Mouse (Mus musculus): Measurements from ENCODE around the gene Chadl.
"Not testable (repeated sequence)": the region's sequence is repeated elsewhere in the genome, so short reads cannot be mapped to it uniquely, and the experiment has no call there.

Chadl gene

DNA sequence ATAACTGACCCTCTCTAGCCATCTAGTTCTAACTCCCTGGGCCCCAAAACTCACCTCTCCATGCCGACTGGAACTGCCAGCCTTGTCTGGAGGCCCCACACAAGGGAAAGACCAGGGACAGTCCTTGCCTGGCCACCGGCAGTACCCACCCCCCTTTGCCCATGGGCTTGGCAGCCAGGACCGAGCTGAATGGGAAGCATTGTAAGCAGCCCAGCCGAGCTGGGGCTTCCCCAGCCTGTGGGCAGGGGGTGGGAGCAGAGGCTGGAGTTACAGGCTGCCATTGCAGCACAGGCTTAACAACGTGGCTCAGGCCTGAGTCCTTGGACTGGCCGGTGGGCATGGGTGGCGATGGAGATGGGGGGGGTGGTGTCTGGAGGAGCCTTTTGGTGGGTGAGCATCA is at the start of gene Chadl:
Gene Chadl, minus strand, starts transcription at position 113 of the 400 bp plus-strand sequence.
- DNase-seq (ENCODE audit: extremely low spot score) = no peak

DNA sequence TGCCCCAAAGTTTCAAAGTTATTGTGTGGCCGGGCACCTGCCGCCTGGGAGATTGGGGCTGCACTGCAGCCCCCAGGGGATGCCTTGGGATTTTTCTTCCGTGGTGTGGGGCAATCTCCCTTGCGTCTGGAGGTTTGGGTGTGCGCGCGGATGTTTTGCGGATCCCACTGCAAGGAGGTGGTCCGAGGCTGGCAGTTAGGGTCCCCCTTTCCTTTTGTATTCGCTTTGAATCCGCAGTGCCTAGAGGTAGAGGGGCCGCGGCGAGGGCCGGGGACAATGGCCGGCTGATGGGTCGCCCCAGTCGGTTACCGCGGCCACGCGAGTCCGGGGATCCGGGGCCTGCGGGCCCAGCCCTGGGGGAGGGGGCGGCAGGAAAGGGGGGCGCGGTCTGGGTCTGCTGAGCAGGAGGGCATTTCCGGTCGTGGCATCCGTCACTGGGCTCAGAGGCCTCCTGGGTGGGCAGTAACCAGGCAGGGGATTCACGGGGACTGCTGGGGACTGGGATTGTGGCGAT is 48.6 kb upstream of the Chadl start:
- DNase-seq (ENCODE audit: extremely low spot score) = peak; percentile 82

DNA sequence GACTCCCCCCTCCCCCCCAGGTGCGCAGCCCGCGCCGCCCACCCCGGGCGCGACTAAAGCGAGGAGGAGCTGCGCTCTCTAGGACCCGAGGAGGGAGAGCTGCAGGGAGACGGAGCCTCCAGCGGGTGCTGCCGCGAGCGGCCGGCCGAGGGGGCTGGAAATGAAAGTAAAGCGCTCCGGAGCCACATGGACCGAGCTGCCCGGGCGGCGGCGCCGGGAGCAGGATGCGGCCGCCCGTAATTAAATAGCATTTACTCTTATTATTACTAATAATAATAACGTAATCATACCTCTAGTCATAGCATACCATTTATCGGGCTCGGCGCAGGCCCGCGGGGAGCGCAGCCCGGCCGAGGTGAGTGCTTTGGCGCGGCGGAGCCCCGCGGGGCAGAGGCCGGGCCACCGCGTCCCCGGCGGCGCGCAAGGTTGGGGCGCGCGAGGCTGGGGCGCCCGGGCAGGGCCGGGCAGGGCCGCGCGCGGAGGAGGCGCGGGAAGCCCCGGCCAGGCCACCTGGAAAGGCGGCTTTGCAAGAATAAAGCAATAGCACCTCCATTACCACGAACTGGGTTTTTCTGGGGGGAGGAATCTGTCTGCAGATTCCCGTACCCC is 48.0 kb upstream of the Chadl start, which contains the start of the genes Zc3h7b and Rangap1:
Gene Zc3h7b, plus strand, starts transcription at position 66 of the 609 bp plus-strand sequence.
Gene Rangap1, minus strand, starts transcription at position 539 of the 609 bp plus-strand sequence.
- DNase-seq (ENCODE audit: extremely low spot score) = peak; percentile 79

DNA sequence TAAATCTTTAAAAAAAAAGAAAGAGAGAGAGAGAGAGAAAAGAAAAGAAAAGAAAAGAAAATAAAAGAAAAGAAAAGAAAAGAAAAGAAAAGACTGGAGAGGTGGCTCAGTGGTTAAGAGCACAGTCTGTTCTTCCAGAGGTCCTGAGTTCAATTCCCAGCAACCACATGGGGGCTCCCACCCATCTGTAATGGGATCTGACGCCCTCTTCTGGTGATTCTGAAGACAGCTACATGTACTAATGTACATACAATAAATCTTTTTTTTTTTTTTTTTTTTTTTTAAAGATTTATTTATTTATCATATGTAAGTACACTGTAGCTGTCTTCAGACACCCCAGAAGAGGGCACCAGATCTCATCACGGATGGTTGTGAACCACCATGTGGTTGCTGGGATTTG is 45.3 kb upstream of the Chadl start:
- DNase-seq (ENCODE audit: extremely low spot score) = not testable (repeated sequence)

DNA sequence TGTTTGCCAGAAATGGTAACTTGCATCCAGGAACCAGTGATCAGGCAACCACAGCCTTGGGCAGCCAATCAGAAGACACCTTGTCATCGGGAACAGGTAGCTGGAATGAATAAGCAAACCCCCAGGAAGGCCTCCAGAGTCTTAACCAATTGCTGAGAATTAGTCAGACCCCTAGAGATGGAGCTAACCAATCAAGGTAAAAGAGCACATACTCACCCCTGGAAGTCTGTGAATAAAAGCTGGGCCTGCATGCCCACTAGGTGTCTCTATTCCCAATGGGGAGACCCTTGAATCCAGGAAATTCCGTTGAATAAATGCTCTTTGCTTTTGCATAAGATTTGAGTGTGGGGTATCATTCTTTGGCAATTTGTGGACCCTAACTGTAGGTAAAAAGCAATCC is 42.8 kb upstream of the Chadl start:
- no peak for DNase-seq (ENCODE audit: extremely low spot score)

DNA sequence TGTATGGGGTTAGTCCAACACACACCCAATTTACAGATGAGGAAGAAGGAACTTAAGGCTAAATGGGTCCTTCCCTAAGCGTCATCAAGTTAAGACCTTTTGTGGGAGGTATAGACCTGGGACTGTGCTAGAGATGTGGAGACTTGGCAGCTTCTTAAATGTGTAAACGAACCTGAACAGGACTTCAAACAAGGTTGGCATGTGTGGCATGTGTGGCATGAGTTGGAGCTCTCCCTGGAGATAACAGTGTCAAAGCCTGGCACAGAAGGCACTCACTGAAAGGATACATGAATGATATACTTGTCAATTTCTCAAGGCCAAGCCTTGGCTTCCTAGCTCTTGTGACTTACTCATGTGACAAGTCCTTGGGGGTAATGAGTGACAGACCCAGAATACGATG is 42.2 kb upstream of the Chadl start:
- DNase-seq (ENCODE audit: extremely low spot score) = no peak

DNA sequence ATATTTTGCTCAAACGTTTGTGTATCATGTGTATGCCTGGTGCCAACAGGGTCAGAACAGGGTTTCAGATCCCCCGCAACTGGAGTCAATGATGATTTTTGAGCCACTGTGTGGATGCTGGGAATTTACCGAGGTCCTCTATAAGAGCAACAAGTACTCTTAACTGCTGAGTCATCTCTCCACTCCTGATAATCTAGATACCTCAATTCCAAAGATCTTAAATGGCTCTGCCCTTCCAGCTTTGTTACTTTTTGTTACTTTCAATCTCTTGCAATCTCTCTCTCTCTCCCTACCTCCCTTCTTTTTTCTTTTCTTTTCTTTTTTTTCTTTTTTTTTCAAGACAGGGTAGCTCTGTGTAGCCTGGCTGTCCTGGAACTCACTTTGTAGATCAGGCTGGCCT is 38.0 kb upstream of the Chadl start:
- no peak for DNase-seq (ENCODE audit: extremely low spot score)

DNA sequence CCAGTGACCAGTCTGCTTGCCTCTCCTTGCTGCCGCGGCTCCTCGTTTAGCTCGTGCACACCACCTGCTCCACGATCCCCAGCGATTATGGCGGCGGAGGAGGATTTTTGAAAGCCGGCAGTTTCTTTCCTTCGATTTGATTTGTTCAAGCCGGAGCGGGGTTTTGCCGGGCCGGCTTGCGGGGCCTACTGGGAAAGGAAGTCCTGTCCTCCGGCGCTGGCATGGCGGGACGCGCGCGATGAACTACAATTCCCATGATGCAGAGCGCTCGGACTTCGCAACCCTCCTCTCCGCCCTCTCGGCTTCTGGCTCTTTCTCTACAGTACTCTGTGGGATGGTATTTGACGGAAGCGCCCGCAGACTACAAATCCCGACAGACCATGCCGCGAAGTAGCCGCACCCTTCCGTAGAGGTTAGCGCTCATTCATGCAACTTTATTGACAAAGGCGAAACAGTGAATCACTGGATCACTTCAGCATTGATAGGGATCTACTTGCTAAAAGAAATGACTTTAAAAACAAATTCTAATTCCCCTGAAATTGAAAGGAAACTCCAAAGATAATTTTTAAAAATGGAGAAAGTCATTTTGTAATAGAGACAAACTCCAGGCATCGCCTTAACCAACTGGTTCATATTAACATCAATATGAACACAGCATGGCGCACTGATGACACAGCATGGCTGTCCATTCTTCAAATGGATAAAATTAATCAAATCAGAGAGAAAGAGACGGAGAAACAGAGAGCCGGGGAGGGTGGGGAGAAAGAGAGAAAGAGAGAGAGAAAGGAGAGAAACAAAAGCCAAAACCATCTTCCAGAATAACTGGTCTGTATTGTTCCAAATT is 32.9 kb upstream of the Chadl start:
- DNase-seq (ENCODE audit: extremely low spot score) = peak; percentile 98

DNA sequence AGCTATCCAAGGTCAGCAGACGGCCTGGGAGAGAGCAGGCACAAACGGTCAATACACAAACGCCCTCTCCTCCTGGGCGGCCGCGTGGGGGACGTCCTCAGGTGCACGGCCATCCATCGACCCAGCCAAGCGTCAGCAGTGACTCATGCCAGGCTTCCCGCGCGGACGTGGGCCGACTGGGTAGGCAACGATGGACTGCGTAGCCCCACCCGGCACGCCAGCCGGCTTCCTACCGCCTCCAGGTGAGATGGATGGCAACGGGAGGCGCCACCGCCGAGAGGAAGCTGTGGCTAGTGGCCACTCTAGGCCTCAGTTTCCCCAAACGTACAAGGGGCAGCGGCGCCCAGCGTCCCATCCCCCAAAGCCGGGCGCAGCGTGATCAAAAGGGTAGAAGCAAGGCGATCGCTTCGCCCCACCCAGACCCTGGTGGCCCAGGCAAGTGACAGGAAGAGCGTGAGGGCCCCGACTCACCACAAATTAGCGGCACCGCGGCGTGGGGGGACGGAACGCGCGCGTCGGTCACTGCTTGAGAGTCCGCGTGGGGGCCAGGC is 32.2 kb upstream of the Chadl start:
- peak; percentile 30 for DNase-seq (ENCODE audit: extremely low spot score)

DNA sequence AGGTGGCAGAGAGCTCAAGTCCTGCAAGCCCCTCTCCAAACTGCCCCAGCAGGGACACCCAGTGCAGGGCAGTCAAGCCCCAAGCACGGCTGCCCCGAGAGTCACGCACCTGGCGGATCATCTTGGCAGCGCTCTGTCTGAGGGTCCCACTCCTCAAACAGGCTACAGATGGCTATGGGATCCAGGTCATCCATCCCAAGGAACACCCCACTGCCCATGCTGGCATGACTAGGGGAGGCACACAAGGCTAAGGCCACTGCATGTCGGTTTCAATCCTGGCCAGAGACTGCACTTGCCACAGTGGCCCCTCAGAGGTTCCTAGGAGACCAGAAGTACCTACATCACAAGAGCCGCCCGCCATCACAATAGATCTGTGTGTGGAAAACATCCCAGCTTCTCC is 28.9 kb upstream of the Chadl start:
- no peak for DNase-seq (ENCODE audit: extremely low spot score)

DNA sequence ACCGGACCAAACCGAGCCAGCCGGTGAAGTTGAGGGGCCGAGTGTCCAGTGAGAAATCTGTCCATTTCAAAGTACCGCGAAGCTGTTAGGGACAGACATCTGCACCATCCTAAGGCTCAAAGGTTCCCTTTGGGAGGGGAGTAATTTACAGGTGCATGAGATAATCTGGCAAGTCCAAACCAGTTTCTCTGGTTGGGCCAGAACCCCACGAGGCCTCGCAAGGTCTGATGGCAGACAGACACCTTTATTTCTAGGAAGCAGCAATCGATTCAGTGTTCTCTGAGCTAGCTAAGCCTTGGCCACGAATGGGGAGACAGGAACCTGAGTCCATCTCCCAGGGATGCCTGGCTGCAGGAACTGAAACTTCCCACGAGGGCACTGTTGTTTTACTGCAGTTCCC is 26.6 kb upstream of the Chadl start:
- no peak for DNase-seq (ENCODE audit: extremely low spot score)

DNA sequence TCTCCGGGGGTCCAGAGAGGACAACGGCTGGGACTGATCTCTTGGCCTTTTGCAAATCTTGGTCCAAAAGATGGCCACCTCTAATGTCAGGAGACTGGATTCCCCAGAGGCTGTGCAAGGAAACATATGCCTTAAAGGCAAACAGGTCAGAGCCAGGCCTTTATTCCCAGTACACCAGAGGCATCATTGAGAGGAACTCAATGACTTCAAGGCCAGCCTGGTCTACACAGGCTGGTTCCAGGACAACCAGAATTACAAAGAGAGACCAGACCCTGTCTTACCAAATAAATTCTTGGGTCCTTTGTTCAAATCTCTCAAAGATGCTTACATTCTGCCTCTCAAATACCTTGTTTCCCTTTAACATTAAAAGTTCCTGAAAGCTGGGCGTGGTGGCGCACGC is 25.3 kb upstream of the Chadl start:
- DNase-seq (ENCODE audit: extremely low spot score) = no peak

DNA sequence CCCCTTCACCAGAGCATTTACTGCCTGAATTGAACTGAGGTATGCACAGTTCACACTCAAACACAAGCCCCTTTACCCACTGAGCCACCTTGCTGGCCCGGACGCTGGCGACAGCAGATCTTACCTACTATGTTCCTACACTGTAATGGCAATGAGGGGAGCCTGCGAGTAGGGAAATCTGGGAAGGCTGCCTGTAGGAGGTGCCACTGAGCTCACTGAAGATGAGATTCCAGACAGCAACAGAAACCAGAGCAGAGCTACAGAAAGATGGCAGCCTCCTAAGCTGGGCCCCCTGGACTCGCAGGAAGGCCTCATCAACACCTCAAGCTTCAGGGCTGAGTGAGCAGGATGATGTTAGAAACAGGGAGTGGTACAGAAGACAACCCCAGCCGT is 22.0 kb upstream of the Chadl start:
- no peak for DNase-seq (ENCODE audit: extremely low spot score)

DNA sequence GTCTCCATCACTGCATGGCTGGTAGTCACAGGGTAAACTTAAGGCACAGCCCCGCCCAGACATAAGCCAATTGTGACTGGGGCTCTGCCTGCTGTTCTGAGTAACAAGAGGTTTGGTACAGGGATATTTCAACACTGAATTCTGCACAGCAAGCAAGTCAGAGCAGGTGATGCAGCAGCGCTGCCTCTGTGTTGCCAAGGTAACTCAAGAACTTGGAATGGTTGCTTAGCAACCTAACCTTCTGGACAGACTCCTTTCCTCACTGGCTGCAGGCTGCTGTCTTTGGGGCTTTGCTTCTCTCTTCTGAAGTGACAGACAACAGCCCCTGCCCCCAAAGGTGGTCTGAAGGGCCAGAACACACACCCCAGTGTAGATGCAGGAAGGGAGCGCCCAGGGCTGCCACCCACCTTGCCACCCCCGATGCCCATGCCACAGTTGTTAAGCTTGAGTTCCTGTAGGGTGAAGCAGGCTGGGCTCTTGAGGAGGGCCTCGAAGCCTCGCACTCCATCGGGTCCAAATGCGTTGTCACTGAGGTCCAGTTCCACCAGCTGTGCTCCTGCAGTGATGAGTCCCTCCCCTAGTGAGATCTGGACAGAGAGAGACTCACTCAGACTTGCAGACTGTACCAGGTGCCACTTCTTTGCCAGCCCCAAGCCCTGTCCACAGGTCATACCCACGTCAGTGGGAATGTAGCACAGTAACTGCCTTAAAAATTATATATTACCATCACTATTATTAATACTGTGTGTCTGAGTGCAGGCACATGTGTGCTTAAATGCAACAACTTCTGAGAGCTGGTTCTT is 21.4 kb upstream of the Chadl start:
- DNase-seq (ENCODE audit: extremely low spot score) = no peak

DNA sequence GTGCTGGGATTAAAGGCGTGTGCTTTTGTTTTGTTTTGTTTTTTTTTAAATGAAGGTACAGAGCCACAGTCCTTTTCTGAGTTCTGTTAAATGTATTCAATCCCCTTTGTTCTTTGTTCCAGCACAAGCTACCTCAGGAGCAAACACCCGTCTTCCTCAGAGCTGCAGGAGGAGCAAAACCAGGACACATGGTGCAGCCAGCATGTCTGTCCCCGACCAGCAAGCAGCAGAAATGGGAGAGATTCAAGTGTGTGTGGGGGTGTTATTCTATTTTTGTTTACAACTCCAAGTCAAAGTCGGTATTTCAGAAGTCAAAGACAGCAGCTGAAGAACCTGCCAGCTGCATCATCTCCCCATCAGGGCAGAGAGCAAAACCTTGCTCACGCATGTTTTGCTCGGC is 16.7 kb upstream of the Chadl start:
- no peak for DNase-seq (ENCODE audit: extremely low spot score)

DNA sequence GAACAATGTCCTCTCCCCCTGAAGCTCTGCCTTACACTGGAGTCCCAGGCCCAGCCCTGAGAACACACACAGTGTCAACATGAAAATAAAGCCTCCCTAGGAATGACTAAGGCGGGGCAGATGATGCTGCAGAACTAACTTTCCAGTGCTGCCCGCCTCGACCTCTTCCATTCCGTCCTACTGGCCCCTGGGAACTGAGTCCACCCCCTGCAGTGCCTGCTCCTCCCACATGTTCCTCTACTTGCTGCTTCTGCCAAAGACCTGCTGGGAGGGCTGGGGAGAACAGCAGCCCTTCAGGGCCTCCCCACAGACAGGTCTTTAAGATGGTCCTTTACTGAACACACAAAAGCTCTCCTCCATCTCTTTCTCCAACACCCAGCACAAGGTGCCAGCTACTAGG is 13.7 kb upstream of the Chadl start:
- DNase-seq (ENCODE audit: extremely low spot score) = no peak

DNA sequence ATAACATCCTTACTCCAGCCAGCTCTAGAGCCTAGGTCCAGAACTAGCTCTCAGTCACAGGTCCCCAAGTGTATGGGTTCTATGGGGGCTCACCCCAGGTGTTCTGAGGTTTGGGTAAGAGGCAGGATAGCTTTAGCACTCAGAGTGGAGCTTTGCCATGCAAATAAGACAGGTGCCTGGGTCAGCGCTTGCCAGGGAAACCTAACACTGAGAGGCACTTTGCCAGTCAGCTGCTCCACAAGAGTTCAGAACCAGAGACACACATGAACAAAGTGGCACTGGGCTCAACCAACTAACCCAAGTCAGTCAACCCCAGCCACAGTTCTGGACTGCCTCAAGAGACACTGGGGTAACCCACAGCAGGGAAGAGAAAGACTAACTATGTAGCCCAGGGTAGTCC is 12.6 kb upstream of the Chadl start:
- no peak for DNase-seq (ENCODE audit: extremely low spot score)

DNA sequence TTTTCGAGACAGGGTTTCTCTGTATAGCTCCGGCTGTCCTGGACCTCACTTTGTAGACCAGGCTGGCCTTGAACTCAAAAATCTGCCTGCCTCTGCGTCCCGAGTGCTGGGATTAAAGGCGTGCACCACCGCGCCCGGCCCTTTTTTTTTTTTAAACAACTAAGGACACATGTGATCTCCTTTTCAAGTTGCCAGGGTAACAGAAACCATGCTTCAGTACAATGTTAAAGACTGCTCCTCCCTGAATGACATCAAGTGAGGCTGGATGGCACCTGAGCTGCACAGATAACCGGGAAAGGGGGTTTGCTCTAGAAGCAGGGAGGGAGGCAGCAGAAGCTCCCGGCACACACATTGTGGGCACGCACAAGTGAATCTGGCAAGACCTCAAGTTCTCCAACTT is 11.9 kb upstream of the Chadl start:
- DNase-seq (ENCODE audit: extremely low spot score) = no peak

DNA sequence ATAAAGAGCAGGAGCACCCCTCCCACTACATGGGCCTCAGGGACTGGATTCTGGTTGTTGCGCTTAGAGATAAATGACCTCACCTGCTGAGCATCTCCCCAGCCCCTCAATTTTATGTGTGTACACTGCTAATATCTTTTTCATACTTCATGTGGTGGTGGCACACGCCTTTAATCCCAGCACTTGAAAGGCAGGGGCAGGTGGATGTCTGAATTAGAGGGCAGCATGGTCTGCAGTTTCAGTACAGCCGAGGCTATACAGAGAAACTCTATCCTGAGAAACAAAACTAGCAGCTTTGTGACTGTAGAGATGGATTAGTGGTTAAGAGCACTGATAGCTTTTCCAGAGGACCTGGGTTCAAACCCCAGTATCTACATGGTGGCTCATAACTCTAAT is 6.0 kb upstream of the Chadl start:
- no peak for DNase-seq (ENCODE audit: extremely low spot score)

DNA sequence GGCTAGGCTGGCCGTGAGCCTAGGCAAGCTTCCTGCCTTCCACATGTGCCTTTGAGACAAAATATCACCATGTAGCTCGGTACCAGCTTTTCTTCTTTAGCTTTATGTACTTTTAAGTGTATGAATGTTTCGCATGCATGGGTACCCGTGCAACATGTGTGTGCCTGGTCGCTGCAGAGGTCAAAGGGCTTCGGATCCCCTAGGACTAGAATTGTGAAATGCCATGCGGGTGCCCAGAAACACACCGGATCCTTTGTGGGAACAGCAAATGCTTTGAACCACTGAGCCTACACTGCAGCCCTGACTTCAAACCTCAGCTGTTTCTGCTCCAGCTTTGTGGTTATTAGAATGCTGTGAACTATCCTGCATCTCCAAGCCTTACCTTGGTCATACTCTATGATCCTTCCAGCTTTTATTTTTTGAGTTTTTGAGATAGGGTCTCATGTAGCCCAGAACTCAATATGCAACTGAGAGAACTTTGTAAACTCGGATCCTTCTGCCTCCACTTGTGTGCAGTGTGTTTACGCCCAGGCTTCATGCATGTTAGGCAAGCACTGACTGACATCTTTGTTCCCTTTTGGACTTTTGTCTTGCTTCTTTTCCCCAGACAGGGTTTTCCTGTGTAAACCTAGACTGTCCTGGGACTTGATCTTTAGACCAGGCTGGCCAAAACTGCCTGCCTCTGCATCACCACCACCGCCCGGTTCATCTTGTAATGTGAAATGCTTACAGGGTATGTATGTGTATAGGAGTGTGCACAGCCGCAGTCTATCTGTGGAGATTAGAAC is 5.4 kb upstream of the Chadl start:
- DNase-seq (ENCODE audit: extremely low spot score) = no peak

DNA sequence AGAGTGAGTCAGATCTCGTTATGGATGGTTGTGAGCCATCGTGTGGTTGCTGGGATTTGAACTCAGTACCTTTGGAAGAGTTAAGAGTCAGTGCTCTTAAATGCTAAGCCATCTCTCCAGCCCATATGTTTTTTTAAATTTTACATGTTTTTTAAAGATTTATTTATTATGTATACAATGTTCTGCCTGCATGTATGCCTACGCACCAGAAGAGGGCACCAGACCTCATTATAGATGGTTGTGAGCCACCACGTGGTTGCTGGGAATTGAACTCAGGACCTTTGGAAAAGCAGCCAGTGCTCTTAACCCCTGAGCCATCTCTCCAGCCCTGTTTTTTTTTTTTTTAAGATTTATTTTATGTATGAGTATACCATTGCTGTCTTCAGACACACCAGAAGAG is 4.3 kb upstream of the Chadl start:
- DNase-seq (ENCODE audit: extremely low spot score) = not testable (repeated sequence)

Data from embryo, embryonic 9.5 days (tissue).